Mouse (Mus musculus): ENCODE measurements around the gene Cage1. TPM values are rescaled to one million over a fixed set of nuclear protein-coding genes. Genes with fewer than 3 reads are reported as not detected.

Gene Cage1
- polyA plus RNA-seq, 1 experiment: 0.06 TPM

- no peaks in the 10 kb centered on the region for H3K27me3 ChIP-seq (ENCODE audit: control insufficient read depth, insufficient read depth, low read length)
- H3K4me1 ChIP-seq (ENCODE audit: control insufficient read depth, insufficient read depth, insufficient read length): peaks cover 5% of the 10 kb centered on the region; the same call in 1 of the 2 replicates
- DNase-seq (ENCODE audit: low read depth in 1 of 2, low spot score in 2 of 2): no peak
- TF ChIP-seq POLR2A (IDR thresholded peaks at IDR 0.05; ENCODE audit: low read depth, low read length) (no peak), CTCF (IDR thresholded peaks at IDR 0.05; ENCODE audit: extremely low read depth, insufficient read depth, insufficient read length, insufficient replicate concordance) (no peak)
- 51% methylated on average over 5 of the region's 5 CpGs for WGBS
- H3K27ac ChIP-seq (ENCODE audit: insufficient read depth, low read length): no peak overlapping the region
- no peak overlapping the region for H3K4me3 ChIP-seq (ENCODE audit: extremely low read depth, insufficient read depth, insufficient read length)
- no peaks in the 10 kb centered on the region for H3K36me3 ChIP-seq (ENCODE audit: control insufficient read depth, insufficient read depth, low read length)
These were observed 37.5 kb upstream of the Cage1 start for GRCm38 (mm10) chr13:38074404-38074803.

- Histone ChIP-seq H3K27me3 (ENCODE audit: control insufficient read depth, insufficient read depth, low read length) (no peaks in the 10 kb centered on the region), H3K36me3 (ENCODE audit: control insufficient read depth, insufficient read depth, low read length) (no peaks in the 10 kb centered on the region), H3K4me1 (ENCODE audit: control insufficient read depth, insufficient read depth, insufficient read length) (peaks cover 3% of the 10 kb centered on the region; the same call in 1 of the 2 replicates), H3K4me3 (ENCODE audit: extremely low read depth, insufficient read depth, insufficient read length) (no peak overlapping the region), H3K27ac (ENCODE audit: insufficient read depth, low read length) (no peak overlapping the region)
- no peak for DNase-seq (ENCODE audit: low read depth in 1 of 2, low spot score in 2 of 2)
- WGBS: 75% methylated on average over 18 of the region's 18 CpGs
- TF ChIP-seq CTCF (IDR thresholded peaks at IDR 0.05; ENCODE audit: extremely low read depth, insufficient read depth, insufficient read length, insufficient replicate concordance) (no peak), POLR2A (IDR thresholded peaks at IDR 0.05; ENCODE audit: low read depth, low read length) (no peak)
These were observed 36.8 kb upstream of the Cage1 start for GRCm38 (mm10) chr13:38073374-38074307.

GRCm38 (mm10) chr13:38070945-38071344 lies 34.1 kb upstream of the Cage1 start:
- Histone ChIP-seq H3K4me1 (ENCODE audit: control insufficient read depth, insufficient read depth, insufficient read length) (no peaks in the 10 kb centered on the region), H3K27ac (ENCODE audit: insufficient read depth, low read length) (no peak overlapping the region), H3K4me3 (ENCODE audit: extremely low read depth, insufficient read depth, insufficient read length) (no peak overlapping the region), H3K27me3 (ENCODE audit: control insufficient read depth, insufficient read depth, low read length) (no peaks in the 10 kb centered on the region), H3K36me3 (ENCODE audit: control insufficient read depth, insufficient read depth, low read length) (no peaks in the 10 kb centered on the region)
- TF ChIP-seq POLR2A (IDR thresholded peaks at IDR 0.05; ENCODE audit: low read depth, low read length): no peak
- no peak for TF ChIP-seq CTCF (IDR thresholded peaks at IDR 0.05; ENCODE audit: extremely low read depth, insufficient read depth, insufficient read length, insufficient replicate concordance)
- 70% methylated on average over 4 of the region's 4 CpGs for WGBS
- no peak for DNase-seq (ENCODE audit: low read depth in 1 of 2, low spot score in 2 of 2)

GRCm38 (mm10) chr13:38064854-38065663 lies 28.2 kb upstream of the Cage1 start:
- no peak for TF ChIP-seq POLR2A (IDR thresholded peaks at IDR 0.05; ENCODE audit: low read depth, low read length)
- TF ChIP-seq CTCF (IDR thresholded peaks at IDR 0.05; ENCODE audit: extremely low read depth, insufficient read depth, insufficient read length, insufficient replicate concordance): peak; percentile 31; the same call in 1 of the 2 replicates
- Histone ChIP-seq H3K36me3 (ENCODE audit: control insufficient read depth, insufficient read depth, low read length) (peaks cover 12% of the 10 kb centered on the region), H3K27ac (ENCODE audit: insufficient read depth, low read length) (no peak overlapping the region), H3K27me3 (ENCODE audit: control insufficient read depth, insufficient read depth, low read length) (no peaks in the 10 kb centered on the region), H3K4me1 (ENCODE audit: control insufficient read depth, insufficient read depth, insufficient read length) (no peaks in the 10 kb centered on the region), H3K4me3 (ENCODE audit: extremely low read depth, insufficient read depth, insufficient read length) (no peak overlapping the region)
- 66% methylated on average over 11 of the region's 11 CpGs for WGBS
- DNase-seq (ENCODE audit: low read depth in 1 of 2, low spot score in 2 of 2): peak; percentile 25 to 36

GRCm38 (mm10) chr13:38062678-38063077 lies 25.8 kb upstream of the Cage1 start:
- no peak overlapping the region for H3K27ac ChIP-seq (ENCODE audit: insufficient read depth, low read length)
- WGBS: 55% methylated on average over 11 of the region's 11 CpGs
- no peak overlapping the region for H3K4me3 ChIP-seq (ENCODE audit: extremely low read depth, insufficient read depth, insufficient read length)
- H3K27me3 ChIP-seq (ENCODE audit: control insufficient read depth, insufficient read depth, low read length): no peaks in the 10 kb centered on the region
- TF ChIP-seq POLR2A (IDR thresholded peaks at IDR 0.05; ENCODE audit: low read depth, low read length) (no peak), CTCF (IDR thresholded peaks at IDR 0.05; ENCODE audit: extremely low read depth, insufficient read depth, insufficient read length, insufficient replicate concordance) (no peak)
- H3K36me3 ChIP-seq (ENCODE audit: control insufficient read depth, insufficient read depth, low read length): peaks cover 28% of the 10 kb centered on the region
- H3K4me1 ChIP-seq (ENCODE audit: control insufficient read depth, insufficient read depth, insufficient read length): no peaks in the 10 kb centered on the region
- DNase-seq (ENCODE audit: low read depth in 1 of 2, low spot score in 2 of 2): no peak

- Histone ChIP-seq H3K27ac (ENCODE audit: insufficient read depth, low read length) (no peak overlapping the region), H3K27me3 (ENCODE audit: control insufficient read depth, insufficient read depth, low read length) (no peaks in the 10 kb centered on the region), H3K4me3 (ENCODE audit: extremely low read depth, insufficient read depth, insufficient read length) (no peak overlapping the region), H3K4me1 (ENCODE audit: control insufficient read depth, insufficient read depth, insufficient read length) (no peaks in the 10 kb centered on the region), H3K36me3 (ENCODE audit: control insufficient read depth, insufficient read depth, low read length) (peaks cover 38% of the 10 kb centered on the region)
- 65% methylated on average over 3 of the region's 3 CpGs for WGBS
- no peak for TF ChIP-seq POLR2A (IDR thresholded peaks at IDR 0.05; ENCODE audit: low read depth, low read length)
- TF ChIP-seq CTCF (IDR thresholded peaks at IDR 0.05; ENCODE audit: extremely low read depth, insufficient read depth, insufficient read length, insufficient replicate concordance): no peak
- DNase-seq (ENCODE audit: low read depth in 1 of 2, low spot score in 2 of 2): no peak
These were observed 13.0 kb upstream of the Cage1 start for GRCm38 (mm10) chr13:38049888-38050287.

Measured in spleen, adult 2 months (tissue).